Mouse (Mus musculus): ENCODE data around the gene 4933416C03Rik.

The 4933416C03Rik gene

GRCm38 (mm10) chr10:116113867-116114474 is at the start of gene 4933416C03Rik:
TSS of gene 4933416C03Rik (minus strand) at chr10:116113917.
- DNase-seq, result no peak

GRCm38 (mm10) chr10:116162338-116162737 is 48.6 kb upstream of the 4933416C03Rik start:
- DNase-seq, result no peak

GRCm38 (mm10) chr10:116156699-116157098 is 43.0 kb upstream of the 4933416C03Rik start:
- DNase-seq, result no peak

- DNase-seq, result no peak
Measured at GRCm38 (mm10) chr10:116154707-116155106, 41.0 kb upstream of the 4933416C03Rik start.

DNA sequence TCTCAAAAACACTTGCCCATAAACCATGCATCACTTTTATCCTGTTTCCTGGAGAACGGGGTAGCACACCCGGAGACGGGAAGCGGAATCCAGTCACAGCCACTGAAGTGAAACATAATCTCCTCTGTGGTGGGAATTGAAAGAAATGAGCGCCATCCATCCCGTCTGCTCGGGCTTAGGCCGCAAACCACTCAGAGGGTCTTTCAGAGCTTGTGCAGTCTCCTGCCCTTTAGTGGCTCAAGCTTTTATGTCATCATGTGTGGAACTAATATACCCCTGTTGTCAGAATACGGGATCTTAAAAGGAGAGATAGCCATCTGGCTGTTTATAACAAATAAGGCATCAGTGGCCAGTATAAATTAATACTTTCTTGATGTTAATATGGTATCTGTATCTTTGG is 32.4 kb upstream of the 4933416C03Rik start:
- no peak for DNase-seq

DNA sequence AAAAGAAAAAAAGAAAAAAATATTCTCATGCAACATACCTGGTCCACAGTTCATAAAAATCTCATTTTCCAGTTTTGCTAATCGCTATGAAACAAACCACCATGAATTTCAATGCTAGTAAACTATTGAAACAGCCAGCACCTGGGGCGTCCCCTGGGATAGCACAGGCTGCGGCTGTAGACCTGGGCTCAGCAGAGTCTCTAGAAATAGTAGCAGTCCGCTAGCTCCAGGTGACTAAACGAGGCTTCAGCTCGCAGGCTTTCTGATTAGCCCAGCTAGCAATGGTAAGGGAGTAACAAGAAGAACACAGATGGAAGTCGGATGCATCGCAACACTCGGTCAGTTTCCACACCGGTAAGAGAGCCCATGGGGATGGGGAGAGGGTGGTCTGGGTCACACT is 30.0 kb upstream of the 4933416C03Rik start:
- peak; percentile 23 for DNase-seq

GRCm38 (mm10) chr10:116140226-116140625 is 26.5 kb upstream of the 4933416C03Rik start:
- DNase-seq, result peak; percentile 45

DNA sequence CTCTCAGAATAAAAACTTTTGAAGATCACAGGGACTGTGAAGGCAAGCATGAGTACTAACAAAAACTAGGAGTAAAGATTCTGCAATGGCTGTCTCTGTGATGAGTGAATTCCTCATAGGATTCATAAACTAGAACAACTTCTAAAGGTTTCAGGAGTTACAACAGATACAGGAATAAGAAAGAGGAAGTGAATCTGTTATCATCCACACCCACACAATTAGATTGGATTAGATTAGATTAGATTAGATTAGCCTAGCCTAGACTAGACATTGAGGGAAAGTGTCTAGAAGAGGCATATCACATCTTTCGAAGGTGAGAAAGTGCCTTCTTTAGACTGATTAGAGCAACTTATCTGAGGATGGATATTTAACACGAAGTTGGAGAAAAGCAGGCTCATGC is 21.5 kb upstream of the 4933416C03Rik start:
- no peak for DNase-seq

GRCm38 (mm10) chr10:116132233-116132632 is 18.5 kb upstream of the 4933416C03Rik start:
- no peak for DNase-seq

- DNase-seq, result no peak
Measured at GRCm38 (mm10) chr10:116131223-116131622, 17.5 kb upstream of the 4933416C03Rik start.

GRCm38 (mm10) chr10:116130401-116130800 is 16.7 kb upstream of the 4933416C03Rik start:
- no peak for DNase-seq

GRCm38 (mm10) chr10:116125364-116125763 is 11.6 kb upstream of the 4933416C03Rik start:
- no peak for DNase-seq

- no peak for DNase-seq
Measured at GRCm38 (mm10) chr10:116123808-116124207, 10.1 kb upstream of the 4933416C03Rik start.

DNA sequence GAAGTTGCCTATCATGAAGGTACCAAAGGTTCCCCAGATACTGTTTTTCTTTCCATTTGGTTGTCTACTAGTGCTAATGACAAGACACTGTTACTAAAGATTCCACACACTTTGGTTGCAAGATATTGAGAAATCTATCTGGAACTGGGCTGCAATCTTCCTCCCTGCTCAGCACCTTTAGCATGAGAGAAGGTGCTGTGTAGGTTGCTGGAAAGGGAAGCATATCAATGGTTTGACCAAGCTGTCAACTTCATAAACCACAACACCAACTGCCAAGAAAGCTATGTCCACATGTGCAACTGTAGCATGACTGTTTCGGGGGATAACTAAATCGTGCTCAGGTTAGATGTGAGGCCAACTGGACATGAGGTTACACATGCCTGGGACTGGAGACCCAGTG is 7.7 kb upstream of the 4933416C03Rik start:
- no peak for DNase-seq

DNA sequence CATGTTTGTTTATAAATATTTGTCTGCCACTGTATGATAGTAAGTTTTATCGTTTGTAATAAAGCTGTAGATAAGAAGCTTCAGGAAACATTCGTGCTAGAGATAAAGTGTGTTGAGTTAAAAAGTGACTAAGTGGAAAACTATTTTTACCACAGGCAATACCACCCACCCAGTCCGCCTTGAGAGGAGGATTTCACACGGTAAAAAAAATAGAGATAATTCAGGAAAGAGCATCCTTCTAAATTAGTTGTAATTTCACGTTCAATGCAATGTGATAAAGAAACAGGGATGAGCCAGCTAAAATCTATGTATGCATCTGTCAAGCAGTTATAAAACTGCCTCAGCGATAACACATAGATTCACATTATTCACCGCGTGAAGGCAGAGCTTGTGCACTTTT is 3.3 kb upstream of the 4933416C03Rik start:
- DNase-seq, result no peak

- no peak for DNase-seq
Measured at GRCm38 (mm10) chr10:116115881-116116677, 2.4 kb upstream of the 4933416C03Rik start.

DNA sequence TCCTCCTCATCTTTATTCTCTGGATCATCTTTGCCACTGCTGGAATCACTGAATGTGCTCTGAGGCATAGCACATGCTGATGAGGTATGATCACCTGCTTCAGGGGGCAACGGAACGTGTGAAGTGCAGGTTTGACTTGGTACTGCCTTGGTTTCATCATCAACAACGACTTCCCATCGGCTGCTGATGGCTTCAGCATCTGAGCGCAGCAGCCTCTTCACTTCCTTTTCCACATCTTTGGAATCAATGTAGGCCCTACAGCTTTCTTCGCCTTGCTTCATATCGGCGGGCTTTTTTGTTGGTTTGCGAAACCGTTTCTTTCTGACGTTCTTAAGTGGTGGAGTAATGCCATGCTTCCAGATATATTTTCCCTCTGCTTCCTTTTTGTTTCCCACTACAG is 849 bp downstream of the 4933416C03Rik start:
- no peak for DNase-seq

- no peak for DNase-seq
Measured at GRCm38 (mm10) chr10:116108730-116109129, 5.0 kb downstream of the 4933416C03Rik start.

DNA sequence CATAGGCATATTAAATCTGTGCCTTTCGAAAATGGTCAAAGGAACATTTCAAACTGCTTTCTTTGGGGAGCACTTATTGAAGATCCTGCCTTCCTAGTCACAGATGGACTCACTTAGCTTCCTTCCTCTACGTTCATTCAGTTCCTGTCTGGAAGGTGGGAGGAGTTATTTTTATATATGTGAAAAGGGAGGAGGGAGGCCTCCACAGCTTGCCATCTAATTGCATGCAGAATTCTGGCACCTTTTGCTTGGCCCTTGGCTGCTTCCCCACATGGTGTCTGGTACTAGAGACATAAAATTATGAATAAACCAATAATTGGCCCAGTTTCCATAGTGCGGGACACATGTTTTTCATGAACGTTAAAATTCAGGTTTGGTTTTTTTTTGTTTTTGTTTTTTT is 5.5 kb downstream of the 4933416C03Rik start:
- DNase-seq, result peak; percentile 85

GRCm38 (mm10) chr10:116098470-116098869 is 15.2 kb downstream of the 4933416C03Rik start:
- no peak for DNase-seq

DNA sequence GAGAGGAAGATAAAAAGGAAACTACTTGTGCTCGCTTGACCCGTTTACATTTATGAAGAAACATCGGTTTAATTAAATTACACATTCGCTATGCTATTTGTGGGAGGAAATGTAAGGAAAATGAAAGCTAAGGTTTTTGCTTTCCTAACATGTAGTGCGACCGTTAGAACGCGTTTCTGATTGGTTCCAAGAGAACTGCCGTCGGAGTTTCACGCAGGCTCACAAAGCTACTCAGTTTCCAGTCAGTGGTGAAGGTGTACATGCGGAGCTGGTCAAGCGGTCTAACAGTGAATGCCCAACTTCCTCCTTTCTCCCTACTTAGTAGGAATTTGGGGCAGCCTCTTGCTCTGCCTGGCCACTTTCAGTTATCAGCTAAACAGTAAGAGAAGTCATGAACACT is 17.3 kb downstream of the 4933416C03Rik start:
- no peak for DNase-seq

GRCm38 (mm10) chr10:116083965-116084364 is 29.8 kb downstream of the 4933416C03Rik start:
- DNase-seq, result peak; percentile 38

DNA sequence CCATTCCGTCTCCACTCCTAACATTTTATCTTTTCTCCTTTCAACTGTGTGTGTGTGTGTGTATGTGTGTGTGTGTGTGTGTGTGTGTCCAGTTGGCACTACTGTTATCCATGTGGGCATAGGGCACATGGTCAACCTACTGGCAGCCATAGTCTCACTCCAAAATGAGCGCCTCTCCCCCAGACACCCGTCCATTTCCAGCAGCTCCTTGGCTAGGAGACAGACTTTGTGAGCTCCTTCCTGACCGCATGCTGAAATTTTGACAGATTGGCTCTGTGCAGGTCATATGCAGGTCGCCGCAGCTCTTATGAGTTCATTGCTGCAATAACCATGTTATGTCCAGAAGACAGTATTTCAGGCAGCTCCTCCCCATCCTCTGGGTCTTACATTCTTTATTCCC is 32.9 kb downstream of the 4933416C03Rik start:
- DNase-seq, result peak; percentile 90

GRCm38 (mm10) chr10:116079396-116079795 is 34.3 kb downstream of the 4933416C03Rik start:
- no peak for DNase-seq

All from cerebellum, adult 11-12 months (tissue).